Mouse (Mus musculus) kidney, postnatal 25 days (tissue): Measurements from ENCODE around the gene Tsr1.

Experiments used
- DNase-seq, 2 experiments: peaks; one replicate each; pipeline ENCODE4 v3.0.0; 2021; ENCODE audit warnings: mixed read lengths in 2 of 2

Tsr1 gene

DNA sequence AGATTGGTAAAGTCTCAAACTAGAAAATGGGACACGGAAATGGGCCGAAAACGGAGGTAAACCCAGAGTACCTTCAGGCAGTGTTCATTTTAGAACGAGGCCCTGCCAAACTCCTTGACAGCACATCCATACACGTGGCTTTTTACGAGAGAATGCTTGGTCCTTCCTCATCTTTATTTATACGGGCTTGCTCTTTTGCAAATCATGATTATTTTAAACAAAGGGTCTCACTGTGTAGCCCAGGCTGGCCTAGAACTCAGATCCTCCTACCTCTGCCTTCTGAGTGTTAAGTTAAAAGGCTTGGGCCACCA, 601 bp downstream of the Tsr1 start:
- DNase-seq: no peak

DNA sequence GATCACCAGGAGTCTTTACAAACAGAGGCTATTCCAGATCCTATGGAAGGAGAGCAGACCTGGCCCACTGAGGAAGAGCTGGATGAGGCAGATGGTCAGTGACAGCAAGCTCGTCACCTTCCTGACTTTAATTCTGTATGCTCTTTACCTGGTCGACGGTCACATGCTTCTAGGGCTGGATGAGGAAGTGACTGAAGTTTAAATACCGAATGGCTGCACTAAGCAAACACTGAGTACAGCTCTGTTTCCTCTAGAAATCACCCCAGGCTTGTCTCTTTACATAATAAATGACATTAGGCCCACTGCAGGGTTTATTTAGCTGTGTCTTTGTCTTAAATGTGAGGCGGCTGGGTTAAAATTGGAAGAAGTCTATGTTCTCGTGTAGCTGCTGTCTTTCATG, 3.7 kb downstream of the Tsr1 start:
- DNase-seq: no peak

DNA sequence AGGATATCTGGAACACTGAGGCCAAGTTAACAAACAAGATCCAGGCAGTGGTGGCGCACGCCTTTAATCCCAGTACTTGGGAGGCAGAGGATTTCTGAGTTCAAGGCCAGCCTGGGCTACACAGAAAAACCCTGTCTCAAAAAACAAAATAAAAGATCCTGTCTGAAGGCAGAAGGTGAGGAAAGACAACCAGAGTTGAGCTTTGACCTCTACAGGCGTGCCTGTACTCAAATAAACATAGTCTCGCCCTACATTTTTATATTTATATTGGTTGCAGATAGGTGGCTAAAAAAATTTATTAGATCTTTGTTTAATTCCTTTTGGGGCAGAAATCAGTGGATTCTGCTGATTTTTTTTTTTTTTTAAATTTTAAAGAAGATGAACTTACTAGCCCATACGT, 4.5 kb downstream of the Tsr1 start:
- DNase-seq: no peak

DNA sequence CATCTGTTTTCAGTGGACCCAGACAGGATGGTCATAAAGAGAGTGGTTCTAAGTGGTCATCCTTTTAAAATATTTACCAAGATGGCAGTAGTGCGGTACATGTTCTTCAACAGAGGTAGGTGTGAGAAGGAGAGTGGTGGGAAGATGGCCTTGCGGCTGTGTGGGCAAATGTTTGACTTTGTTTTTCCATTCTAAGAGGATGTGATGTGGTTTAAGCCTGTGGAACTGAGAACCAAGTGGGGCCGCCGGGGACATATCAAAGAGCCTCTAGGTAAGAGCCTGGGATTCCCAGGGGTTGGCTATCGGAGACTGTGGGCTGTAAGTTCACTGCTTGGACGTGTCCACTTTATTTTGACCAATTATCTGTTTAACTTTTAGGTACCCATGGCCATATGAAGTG, 10.0 kb downstream of the Tsr1 start:
- DNase-seq: no peak

DNA sequence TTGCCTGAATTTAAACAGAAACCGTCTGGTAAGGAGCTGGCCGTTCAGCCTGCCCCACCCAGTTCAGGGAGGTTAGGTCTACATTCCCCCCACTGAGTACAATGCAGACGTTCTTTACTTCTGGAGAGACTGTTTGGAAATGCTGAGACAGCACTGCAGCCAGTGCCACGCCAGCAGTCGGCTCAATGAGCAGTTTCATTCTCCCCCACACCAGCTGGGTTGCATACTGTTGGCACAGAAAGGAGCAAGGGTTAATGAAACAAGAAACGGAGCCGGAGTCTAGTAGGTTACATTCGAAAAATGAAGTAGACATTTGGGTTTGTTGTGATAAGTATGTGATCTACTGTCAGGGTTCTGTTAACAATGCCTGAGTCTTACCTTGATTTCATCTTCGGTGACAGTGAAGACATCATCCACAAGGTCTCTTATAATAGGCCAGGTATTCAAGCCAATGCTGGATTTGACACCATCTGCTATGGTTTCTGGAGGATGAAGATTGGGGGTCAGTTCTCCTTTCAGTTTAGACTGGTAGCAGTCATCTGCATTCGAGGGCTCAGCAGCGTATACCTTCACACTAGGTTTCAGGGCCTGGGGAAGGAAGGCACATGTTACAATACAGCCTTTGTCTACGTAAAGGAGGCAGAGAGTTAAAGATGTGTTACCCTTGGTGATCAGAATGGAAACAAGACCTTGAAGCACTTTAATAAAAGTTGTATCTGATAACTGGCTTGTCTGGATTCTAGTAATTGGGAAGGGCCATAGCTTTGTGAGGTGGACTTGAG, 10.9 kb downstream of the Tsr1 start:
- peak; percentile 34 to 72 for DNase-seq

DNA sequence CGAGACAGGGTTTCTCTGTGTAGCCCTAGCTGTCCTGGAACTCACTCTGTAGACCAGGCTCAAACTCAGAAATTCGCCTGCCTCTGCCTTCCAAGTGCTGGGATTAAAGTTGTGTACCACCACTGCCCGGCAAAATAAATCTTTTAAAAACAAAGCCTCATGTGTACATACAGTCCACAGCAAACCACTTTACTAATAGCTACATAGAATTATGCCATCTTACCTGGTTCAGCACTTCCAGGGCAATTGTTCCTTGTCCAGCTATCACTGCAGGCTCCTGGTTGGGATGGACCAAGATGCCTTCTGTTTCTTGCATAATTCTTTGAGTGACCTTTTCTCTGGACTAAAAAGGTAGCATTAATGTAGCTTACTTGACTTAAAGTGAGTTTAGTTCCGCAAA, 12.1 kb downstream of the Tsr1 start:
- DNase-seq: no peak

DNA sequence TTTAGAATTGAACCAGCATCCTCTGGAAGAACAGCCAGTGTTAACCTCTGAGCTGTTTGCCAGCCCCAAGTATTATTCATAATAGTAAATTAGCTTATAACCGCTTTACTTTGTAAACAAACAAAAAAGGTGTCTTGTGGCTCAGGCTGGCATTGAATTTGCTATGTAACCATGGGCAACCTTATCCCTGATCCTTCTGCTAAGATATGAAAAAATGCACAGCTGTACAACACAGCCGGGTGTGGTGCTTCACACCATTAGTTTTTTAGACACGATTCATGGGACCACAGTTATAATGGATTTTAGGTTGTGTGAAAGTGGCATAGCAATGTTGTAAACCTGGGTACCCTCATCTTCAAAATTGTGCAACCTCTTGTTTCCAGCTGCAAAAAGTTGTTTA, 14.6 kb downstream of the Tsr1 start:
- DNase-seq: no peak

DNA sequence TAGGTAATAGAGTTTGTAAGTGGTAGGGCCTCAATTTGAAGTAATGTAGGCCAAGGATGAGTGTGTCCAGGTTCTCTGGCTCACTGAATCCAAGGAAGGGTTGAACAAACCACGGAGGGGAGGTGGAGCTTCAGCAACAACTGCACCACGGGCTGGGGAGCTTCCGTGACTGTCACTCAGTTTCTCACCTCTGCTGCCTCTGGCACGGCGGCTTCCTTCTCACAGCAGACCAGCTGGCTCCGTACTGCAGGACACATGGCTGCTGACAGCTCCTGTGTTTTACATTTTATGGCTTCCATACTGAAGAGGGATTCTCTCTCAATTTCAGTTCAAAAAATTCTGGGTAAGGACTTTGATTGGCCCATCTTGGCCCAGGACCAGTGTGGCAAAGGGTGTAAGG, 21.4 kb downstream of the Tsr1 start:
- no peak for DNase-seq

DNA sequence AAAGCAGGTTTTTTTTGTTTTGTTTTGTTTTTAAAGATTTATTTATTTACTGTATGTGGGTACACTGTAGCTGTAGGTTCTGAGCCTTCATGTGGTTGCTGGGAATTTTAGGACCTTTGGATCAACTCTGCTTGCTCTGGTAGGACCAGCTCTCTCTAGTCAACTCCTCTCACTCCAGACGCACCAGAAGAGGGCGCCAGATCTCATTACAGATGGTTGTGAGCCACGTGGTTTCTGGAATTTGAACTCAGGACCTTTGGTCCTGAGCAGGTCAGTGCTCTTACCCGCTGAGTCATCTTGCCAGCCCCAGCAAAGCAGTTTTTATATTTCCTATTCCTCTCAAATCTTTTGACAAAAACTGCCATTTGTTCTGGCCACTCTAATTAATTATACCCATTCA, 26.3 kb downstream of the Tsr1 start:
- DNase-seq: peak; percentile 84 to 89

DNA sequence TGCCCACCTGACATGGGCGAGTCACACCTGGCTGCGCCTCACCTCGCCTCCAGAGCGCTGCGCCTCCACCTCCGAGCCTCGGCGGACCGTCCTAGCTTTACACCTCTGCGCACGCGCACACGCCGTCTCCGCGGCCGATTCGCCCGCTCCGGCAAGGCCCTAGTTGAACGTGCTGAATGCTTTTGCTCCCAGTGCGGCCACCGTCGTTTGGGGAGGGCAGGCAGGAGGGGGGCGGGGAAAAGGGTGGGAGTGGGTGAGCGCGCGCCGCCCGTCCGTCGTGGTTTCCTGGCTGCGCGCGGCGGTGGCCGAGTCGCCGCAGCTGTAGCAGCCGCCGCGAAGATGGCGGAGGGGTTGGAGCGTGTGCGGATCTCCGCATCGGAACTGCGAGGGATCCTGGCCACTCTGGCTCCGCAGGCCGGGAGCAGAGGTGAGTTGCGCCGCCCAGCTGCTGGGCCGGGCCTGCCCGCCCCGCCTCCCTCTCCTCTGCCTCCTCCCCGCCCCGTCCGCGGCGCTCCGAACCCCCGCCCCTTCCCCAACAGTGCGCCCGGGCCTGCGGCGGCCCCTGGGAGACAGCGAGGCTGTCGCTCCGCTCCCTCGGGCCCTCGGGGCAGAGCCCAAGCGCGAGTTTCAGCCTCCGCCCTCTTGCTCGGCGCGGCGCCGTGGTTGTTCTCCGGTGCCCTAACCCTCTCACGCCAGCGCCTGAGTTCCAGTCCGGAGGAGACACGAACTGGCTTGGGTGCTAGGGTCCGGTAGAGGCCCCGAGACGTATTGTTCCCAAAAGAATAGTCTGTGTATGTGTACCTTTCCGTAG, 27.9 kb downstream of the Tsr1 start, which contains the start of the genes Smg6 and Srr:
Gene Smg6 (plus strand): TSS at position 247 of the 811 bp plus-strand sequence.
Gene Srr (minus strand): TSS at position 372 of the 811 bp plus-strand sequence.
- peak; percentile 95 to 98 for DNase-seq

DNA sequence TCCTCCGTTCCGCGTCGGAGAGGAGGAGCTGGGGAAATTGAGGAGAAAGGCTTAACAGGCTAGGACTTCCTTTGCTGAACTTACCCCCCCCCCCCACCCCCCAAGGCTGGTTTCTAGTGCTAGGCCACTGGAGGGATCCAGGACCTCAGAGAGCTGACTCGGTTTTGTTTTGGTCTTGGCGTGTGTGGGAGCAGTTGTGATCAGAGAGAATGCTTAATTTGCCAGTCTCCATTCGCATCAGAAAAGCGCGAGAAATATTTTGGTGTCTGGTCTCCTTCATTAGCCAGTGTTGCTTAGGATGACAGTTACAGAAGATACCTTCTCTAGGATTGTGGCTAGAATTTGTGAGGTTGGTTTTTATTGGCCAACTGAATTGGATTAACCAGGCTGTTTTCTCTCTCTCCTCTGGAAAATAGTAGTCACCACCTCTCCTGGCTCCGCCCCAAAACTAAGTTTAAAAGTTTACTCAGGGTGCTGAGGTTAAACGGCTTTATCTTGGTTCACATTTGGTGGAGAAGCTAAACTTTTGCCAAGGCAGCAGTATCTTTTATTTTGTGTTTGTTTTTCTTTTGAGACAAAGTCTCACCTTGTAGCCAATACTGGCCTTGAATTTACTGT, 28.6 kb downstream of the Tsr1 start:
- peak; percentile 81 to 82 for DNase-seq

DNA sequence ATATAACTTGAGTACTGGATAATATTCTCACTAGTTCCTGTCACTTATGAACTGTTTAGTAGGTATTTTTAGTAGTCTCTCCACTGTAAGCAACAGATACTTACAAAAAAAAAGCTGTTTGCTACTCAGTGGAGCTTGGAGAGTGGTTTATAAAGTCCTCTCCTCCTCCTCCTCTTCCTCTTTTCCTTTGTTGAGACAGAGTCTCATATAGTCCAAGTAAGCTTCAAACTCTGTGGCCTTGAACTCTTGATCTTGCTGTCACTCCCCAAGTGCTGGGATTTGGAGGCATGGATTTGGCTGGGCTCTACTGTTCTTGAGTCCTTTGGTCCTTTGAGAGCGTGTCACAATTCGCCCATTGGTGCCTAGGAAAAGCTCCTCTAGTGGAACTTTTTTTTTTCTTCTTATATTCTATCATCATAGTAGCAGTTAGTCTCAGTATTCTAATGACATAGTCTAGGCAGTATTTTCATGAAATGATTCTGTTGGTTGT, 29.4 kb downstream of the Tsr1 start:
- DNase-seq: no peak

DNA sequence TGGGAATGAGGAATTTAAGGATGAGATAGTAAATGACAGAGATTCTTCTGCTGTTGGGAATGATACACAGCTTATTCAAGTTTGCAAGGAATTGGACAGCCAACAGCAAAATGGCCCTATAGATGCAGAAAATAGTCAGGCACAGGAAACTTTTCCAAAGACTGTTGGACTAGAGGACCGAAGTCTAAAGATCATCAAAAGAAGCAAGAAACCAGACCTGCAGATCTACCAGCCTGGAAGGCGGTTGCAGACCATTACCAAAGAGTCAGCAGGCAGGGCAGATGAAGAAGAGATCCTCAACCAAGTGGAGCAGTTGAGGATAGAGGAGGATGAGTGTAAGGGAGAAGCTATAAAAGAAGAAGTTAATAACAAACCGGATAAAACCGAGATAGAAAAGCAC, 31.2 kb downstream of the Tsr1 start:
- DNase-seq: peak in 1 of 2 experiments; percentile 61

DNA sequence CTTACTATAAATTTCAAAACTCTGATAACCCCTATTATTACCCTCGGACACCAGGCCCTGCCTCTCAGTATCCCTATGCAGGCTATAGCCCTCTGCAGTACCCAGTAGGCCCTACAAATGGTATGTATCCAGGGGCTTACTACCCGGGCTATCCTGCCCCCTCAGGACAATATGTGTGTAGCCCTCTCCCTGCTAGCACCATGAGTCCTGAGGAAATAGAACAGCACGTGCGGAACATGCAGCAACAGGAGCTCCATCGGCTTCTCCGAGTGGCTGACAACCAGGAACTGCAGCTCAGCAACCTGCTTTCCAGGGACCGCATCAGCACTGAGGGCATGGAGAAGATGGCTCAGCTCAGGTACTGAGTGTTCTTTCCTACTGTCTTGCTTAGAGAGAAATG, 32.5 kb downstream of the Tsr1 start:
- peak in 1 of 2 experiments; percentile 32 for DNase-seq

DNA sequence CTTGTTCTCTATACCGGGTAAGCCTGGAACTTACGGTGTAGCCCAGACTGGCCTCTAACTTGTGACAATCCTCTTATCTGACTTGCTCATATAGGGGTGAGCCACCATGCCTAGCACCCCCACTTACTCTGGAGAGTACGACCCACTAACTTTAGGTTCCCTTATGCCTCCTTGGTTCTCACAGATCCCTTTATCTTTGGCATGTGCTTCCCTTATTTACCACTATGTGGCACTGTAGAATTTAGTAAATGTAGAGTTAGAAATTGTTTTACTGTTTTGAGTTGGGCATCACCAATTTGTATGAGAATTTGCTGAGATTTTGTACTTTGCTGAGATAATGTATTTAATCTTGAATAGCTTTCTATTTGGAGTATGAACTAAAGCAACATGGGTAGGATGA, 48.5 kb downstream of the Tsr1 start:
- DNase-seq: no peak

DNA sequence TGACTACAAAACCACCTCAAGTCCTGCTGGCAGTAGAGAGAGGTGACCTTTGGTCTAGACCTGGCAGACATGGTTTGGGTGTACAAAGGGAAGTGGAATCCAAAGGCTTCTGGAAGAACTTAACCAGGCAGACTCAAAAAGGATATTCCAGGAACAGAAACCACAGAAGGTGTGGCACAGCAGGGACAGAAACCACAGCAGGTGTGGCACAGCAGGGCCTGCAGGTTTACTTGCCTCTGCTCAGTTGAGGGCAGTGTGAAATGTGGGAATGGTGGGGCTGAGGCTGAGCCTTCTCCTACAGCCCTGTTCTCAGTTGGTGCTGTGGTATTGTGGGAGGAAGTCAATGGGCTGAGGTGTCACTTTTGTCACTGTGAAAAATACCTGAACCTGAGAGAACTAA, 57.0 kb downstream of the Tsr1 start:
- DNase-seq: peak; percentile 47 to 60

DNA sequence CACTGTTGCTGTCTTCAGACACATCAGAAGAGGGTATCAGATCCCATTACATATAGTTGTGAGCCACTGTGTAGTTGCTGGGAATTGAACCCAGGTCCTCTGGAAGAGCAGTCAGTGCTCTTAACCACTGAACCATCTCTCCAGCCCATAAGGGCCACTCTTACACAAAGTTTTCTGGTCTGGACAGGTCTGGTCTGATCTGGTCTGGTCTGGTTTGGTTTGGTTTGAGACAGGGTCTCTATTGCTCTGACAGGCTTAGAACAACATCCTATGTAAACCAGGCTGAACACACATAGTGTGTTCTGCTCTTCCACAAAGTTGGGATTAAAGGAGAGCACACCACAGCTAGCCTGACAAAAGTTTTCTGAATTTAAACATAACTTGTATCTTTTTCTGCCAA, 58.1 kb downstream of the Tsr1 start:
- DNase-seq: no peak

DNA sequence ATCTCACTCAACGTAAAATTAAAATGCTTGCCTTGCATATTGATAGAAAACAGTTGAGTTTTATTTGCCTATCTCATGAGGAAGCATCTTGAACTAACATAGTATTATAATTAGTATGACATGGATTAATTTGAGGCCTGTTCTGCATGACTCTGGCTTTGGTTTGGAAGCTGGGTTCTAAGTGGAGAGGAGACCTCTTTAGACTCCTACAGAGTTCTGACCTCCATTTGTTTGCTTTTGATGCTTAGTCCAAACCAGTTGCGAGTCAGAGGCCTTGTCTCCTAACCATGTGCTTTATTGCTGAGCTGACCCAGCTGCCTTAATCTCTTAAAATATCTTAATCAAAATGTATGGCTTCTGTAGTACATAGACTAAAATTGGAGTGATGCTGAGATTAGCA, 59.7 kb downstream of the Tsr1 start:
- DNase-seq: no peak
